Mouse (Mus musculus) heart, embryonic 15.5 days (tissue): ENCODE measurements around the gene Notum. TPM values are rescaled to one million over a fixed set of nuclear protein-coding genes. Genes with fewer than 3 reads are reported as not detected.

Source experiments
- ATAC-seq: fragments of 200-750 bp; cut with Nextera tagmentation; replicated peaks from 2 replicates; pipeline ENCODE4 v1.8.0; 2017; ENCODE audit warnings: low read depth, moderate TSS enrichment; ENCODE audit not compliant: insufficient number of reproducible peaks, insufficient read depth, low FRiP score
- H3K27ac ChIP-seq: fragments of 300-500 bp; sonication (generic); 2 replicates; pipeline ENCODE4 v1.5.1; 2015; ENCODE audit warnings: mild to moderate bottlenecking, inconsistent platforms
- H3K27me3 ChIP-seq: fragments of 300-500 bp; sonication (generic); 2 replicates; pipeline ENCODE4 v1.6.1; 2015; ENCODE audit warnings: inconsistent platforms
- H3K36me3 ChIP-seq: fragments of 300-500 bp; sonication (generic); 2 replicates; pipeline ENCODE4 v1.6.1; 2015; ENCODE audit warnings: mild to moderate bottlenecking, inconsistent platforms
- H3K4me1 ChIP-seq: fragments of 300-500 bp; sonication (generic); replicated peaks from 2 replicates; pipeline ENCODE4 v1.6.1; 2015; ENCODE audit warnings: inconsistent platforms
- H3K4me2 ChIP-seq: fragments of 300-500 bp; sonication (generic); 2 replicates; pipeline ENCODE4 v1.6.1; 2015; ENCODE audit warnings: inconsistent platforms, mild to moderate bottlenecking, moderate library complexity
- H3K4me3 ChIP-seq: fragments of 300-500 bp; sonication (generic); 2 replicates; pipeline ENCODE4 v1.5.1; 2015; ENCODE audit warnings: mild to moderate bottlenecking, inconsistent platforms
- H3K9ac ChIP-seq: fragments of 300-500 bp; sonication (generic); 2 replicates; pipeline ENCODE4 v1.6.1; 2015; ENCODE audit warnings: mild to moderate bottlenecking, inconsistent platforms
- H3K9me3 ChIP-seq: fragments of 300-500 bp; sonication (generic); replicated peaks from 2 replicates; pipeline ENCODE4 v1.6.1; 2016; ENCODE audit warnings: inconsistent platforms
- WGBS: fragments of 180-500 bp; shearing (Covaris S2); methylation state at CpG from one replicate; pipeline ENCODE4 v1.1.7; 2015; ENCODE audit warnings: mixed read lengths; 5-methylcytosine and 5-hydroxymethylcytosine counted together
- polyA plus RNA-seq: library from polyadenylated mRNA; unstranded; fragments of >200 nt; fragmentation: Nextera tagmentation; extraction: Ambion mirVana; gene quantifications from 2 replicates; pipeline ENCODE4 v1.2.1, GENCODE M21; 2015

The Notum gene
- 1.5 and 2.7 TPM in 2 replicates for polyA plus RNA-seq

DNA sequence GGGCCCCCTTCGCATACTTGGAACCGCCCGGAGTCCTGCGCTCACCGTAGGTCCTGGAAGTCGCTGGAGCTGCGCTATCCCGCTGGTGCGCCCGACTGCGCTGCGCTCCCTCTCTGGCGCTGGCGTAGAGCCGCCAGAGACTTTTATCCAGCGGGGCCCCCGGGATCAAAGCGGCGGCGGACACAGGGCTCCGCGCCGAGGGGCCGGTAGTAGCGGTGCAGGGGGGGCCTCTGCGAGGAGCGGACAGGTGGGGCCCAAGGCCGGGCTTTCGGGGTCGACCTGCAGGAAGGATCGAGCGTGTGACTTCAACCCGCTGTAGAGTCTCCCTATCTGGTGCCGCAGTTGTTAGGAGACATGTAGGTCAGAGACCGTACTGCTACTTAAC, at the start of gene Notum:
Gene Notum (minus strand): TSS at position 100 of the 385 bp plus-strand sequence.
- H3K4me3 ChIP-seq: peak within 1 kb of the TSS; percentile 52

DNA sequence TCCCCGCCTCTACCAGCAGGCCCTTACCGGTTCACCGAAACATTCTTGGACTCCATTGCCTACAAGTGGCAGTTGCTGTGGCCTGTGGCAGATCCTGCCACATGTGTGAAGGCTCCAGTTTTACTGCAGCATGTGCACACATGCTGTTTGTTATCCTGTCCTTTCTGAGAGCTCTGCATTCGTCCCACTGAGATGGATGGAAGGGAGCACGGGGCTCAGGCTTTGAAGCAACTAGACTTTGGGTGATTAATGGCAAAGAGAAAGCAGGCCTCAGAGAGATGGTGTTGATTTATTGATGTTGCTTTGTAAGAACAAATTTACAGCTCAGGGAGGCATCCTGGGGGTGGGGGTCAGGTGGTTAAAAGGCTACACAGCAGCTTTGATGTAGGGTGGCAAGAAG, 49.7 kb upstream of the Notum start:
- ATAC-seq: no peak
- Histone ChIP-seq H3K9ac (no peak overlapping the region), H3K27ac (no peak overlapping the region), H3K4me1 (peaks cover 35% of the 10 kb centered on the region), H3K36me3 (peaks cover 3% of the 10 kb centered on the region; the same call in 1 of the 2 replicates), H3K27me3 (no peaks in the 10 kb centered on the region), H3K4me2 (no peak overlapping the region), H3K4me3 (no peak overlapping the region), H3K9me3 (no peaks in the 10 kb centered on the region)
- 81% methylated on average over 5 of the region's 5 CpGs for WGBS

More for the DNA sequence above, at the start of gene Notum:
- WGBS: under 1% methylated on average over 35 of the region's 35 CpGs
- Histone ChIP-seq H3K36me3 (no peaks in the 10 kb centered on the region), H3K4me2 (peak within 1 kb of the TSS; percentile 89), H3K4me1 (peaks cover 25% of the 10 kb centered on the region), H3K9me3 (no peaks in the 10 kb centered on the region), H3K27ac (no peak within 1 kb of the TSS), H3K9ac (peak within 1 kb of the TSS; percentile 45), H3K27me3 (peaks cover 85% of the 10 kb centered on the region)
- peak; percentile 5; the same call in 1 of the 2 replicates for ATAC-seq

DNA sequence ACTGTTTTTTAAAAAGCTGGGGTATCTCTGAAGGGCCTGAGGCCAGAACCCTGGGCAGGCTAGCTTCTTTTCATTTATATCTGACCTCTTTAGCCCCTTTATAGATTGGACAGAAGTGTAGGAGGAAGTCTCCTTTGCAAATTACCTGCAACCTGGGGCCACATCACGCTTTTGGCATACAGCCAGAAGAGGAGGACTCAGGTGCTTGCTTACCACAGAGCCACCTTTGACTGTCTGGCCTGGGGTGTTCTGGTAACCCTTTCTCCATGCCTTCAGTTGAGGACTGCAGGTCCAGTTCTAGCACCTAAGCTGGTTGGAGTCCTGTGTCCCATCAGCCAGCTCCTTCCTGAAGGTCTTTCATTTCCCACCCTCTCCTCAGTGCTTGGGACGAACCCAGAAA, 48.6 kb upstream of the Notum start:
- 75% methylated on average over 2 of the region's 2 CpGs for WGBS
- ATAC-seq: no peak
- Histone ChIP-seq H3K27ac (no peak overlapping the region), H3K36me3 (peaks cover 3% of the 10 kb centered on the region; the same call in 1 of the 2 replicates), H3K4me3 (no peak overlapping the region), H3K27me3 (no peaks in the 10 kb centered on the region), H3K9me3 (no peaks in the 10 kb centered on the region), H3K4me1 (peaks cover 40% of the 10 kb centered on the region), H3K4me2 (no peak overlapping the region), H3K9ac (no peak overlapping the region)

DNA sequence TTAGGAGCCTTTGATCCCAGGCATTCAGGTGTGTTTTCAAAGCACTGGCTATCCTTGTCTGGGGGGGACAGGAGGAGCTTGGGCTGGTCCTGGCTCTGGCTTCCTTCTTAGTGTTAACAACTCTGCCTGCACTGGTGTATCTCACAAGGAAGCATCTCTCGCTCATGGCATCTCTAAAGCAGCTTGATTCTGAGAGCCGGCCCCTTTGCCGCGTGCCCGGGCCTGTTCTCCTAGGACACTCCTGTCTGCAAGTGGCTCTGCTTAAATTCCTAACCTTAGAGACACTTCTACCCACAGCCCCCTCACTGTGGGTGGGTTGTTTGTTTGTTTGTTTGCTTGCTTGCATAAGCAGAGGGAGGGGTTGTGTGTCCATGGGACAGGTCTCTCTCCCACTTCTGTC, 47.0 kb upstream of the Notum start:
- Histone ChIP-seq H3K27ac (peak overlapping the region; percentile 27; the same call in 1 of the 2 replicates), H3K9ac (no peak overlapping the region), H3K4me1 (peaks cover 47% of the 10 kb centered on the region), H3K4me3 (no peak overlapping the region), H3K27me3 (no peaks in the 10 kb centered on the region), H3K9me3 (no peaks in the 10 kb centered on the region), H3K36me3 (peaks cover 3% of the 10 kb centered on the region; the same call in 1 of the 2 replicates), H3K4me2 (no peak overlapping the region)
- no peak for ATAC-seq
- WGBS: 45% methylated on average over 5 of the region's 5 CpGs

GRCm38 (mm10) chr11:120707225-120707624, 46.2 kb upstream of the Notum start:
- no peaks in the 10 kb centered on the region for H3K9me3 ChIP-seq
- H3K9ac ChIP-seq: no peak overlapping the region
- ATAC-seq: no peak
- peaks cover 7% of the 10 kb centered on the region for H3K36me3 ChIP-seq
- WGBS: 26% methylated on average over 12 of the region's 12 CpGs
- H3K4me3 ChIP-seq: no peak overlapping the region
- no peak overlapping the region for H3K4me2 ChIP-seq
- H3K27ac ChIP-seq: no peak overlapping the region
- H3K4me1 ChIP-seq: peaks cover 41% of the 10 kb centered on the region
- H3K27me3 ChIP-seq: no peaks in the 10 kb centered on the region

DNA sequence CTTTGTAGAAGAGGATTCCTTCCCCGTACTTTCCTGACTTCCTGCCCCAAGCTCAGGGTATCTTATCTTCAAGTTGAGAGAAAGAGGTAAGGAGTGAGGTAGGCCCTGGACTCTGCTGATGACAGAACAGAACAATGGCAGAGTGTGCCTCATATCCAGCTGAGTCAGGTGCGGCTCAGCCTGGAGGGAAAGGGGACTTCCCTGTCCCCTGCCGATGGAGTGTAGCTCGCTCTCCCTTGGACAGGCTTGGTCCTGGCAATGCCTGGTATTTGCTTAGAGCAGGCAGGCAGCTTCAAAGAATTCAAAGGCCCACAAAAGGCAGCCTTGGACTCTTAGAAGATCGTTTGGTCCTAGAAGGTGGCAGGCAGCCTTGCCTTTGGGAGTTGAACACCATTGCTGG, 45.1 kb upstream of the Notum start:
- ATAC-seq: no peak
- no peak overlapping the region for H3K9ac ChIP-seq
- no peak overlapping the region for H3K4me2 ChIP-seq
- H3K27ac ChIP-seq: no peak overlapping the region
- 56% methylated on average over 5 of the region's 5 CpGs for WGBS
- H3K9me3 ChIP-seq: no peaks in the 10 kb centered on the region
- H3K4me1 ChIP-seq: peaks cover 41% of the 10 kb centered on the region
- peaks cover 8% of the 10 kb centered on the region for H3K36me3 ChIP-seq
- no peak overlapping the region for H3K4me3 ChIP-seq
- H3K27me3 ChIP-seq: no peaks in the 10 kb centered on the region

GRCm38 (mm10) chr11:120704486-120705325, 43.7 kb upstream of the Notum start:
- Histone ChIP-seq H3K4me3 (no peak overlapping the region), H3K4me2 (0 out of 2 replicates have a peak overlapping the region, but pooled peaks have one; percentile 2)
- 32% methylated on average over 8 of the region's 8 CpGs for WGBS

DNA sequence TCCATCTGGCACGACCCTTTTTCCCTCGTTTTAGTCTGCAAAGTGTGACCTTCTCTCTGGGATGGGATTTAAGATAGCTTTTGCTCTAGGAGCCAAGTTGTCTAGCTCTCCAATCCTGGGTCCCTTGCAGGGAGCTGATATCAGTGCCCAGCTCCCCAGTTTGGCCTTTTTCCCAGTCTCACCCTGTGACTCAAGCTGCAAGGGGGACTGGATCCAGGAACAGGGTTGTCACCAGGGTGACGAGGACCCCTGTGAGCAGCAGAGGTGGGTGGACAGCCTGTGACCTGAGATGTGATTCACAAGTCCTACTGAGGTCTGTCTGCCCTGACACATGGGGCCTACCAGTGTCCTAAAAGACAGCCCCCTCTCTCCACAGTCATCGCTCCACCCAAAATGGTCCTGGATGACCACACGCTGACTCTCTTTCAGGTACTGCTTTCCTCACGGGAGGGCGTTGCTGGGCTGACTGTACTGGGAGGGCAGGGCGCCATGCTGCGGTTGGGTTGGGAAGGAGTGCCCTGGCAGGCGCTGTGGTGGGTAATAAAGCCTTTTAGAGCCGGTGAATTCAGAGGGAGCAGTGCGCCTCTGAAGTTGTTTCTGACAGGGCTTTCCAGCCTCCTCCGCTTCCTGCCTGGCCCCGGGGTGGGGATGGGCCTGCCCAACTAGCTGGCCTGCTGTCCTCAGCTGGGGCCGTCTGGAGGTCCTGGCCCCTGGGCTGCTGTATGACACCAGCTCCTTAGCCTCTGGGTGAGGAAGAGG, 42.9 kb upstream of the Notum start:
- Histone ChIP-seq H3K4me1 (peaks cover 45% of the 10 kb centered on the region), H3K27ac (peak overlapping the region; percentile 77), H3K36me3 (peaks cover 5% of the 10 kb centered on the region; the same call in 1 of the 2 replicates), H3K27me3 (no peaks in the 10 kb centered on the region), H3K4me3 (no peak overlapping the region), H3K4me2 (0 out of 2 replicates have a peak overlapping the region, but pooled peaks have one; percentile 2), H3K9ac (peak overlapping the region; percentile 12; the same call in 1 of the 2 replicates), H3K9me3 (no peaks in the 10 kb centered on the region)
- 47% methylated on average over 15 of the region's 15 CpGs for WGBS
- ATAC-seq: 0 out of 2 replicates have a peak, but pooled peaks have one; percentile 24

More at GRCm38 (mm10) chr11:120704486-120705325, 43.7 kb upstream of the Notum start:
- Histone ChIP-seq H3K9me3 (no peaks in the 10 kb centered on the region), H3K4me1 (peaks cover 41% of the 10 kb centered on the region), H3K9ac (no peak overlapping the region; the same call in 1 of the 2 replicates), H3K27ac (peak overlapping the region; percentile 77), H3K36me3 (peaks cover 5% of the 10 kb centered on the region), H3K27me3 (no peaks in the 10 kb centered on the region)
- peak; percentile 18; the same call in 1 of the 2 replicates for ATAC-seq

DNA sequence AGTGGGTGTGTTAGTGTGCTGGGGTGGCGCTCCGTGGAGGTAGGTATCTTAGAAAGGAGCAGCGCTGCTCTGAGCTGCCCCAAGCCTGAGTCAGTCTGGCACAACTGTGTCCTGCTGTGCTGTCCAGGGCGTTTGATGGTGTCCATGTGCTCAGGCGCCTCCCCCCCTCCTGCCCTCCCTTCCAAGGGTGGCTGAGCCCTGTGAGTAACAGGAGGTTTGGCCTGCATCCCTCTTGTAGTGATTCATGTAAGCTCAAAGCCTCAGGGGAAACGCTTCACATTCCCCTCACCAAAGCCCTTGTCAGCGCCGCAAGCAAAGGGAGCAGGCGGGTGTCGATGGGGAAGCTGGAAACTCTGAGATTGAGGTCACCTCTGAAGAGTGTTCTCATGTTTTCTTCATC, 36.8 kb upstream of the Notum start:
- H3K27ac ChIP-seq: peak overlapping the region; percentile 69
- 33% methylated on average over 10 of the region's 10 CpGs for WGBS
- H3K9me3 ChIP-seq: no peaks in the 10 kb centered on the region
- no peak overlapping the region for H3K4me2 ChIP-seq
- H3K4me3 ChIP-seq: no peak overlapping the region
- peak overlapping the region; percentile 34; the same call in 1 of the 2 replicates for H3K9ac ChIP-seq
- peak; percentile 76 for ATAC-seq
- H3K27me3 ChIP-seq: no peaks in the 10 kb centered on the region
- H3K4me1 ChIP-seq: peaks cover 44% of the 10 kb centered on the region
- H3K36me3 ChIP-seq: peaks cover 5% of the 10 kb centered on the region; the same call in 1 of the 2 replicates

DNA sequence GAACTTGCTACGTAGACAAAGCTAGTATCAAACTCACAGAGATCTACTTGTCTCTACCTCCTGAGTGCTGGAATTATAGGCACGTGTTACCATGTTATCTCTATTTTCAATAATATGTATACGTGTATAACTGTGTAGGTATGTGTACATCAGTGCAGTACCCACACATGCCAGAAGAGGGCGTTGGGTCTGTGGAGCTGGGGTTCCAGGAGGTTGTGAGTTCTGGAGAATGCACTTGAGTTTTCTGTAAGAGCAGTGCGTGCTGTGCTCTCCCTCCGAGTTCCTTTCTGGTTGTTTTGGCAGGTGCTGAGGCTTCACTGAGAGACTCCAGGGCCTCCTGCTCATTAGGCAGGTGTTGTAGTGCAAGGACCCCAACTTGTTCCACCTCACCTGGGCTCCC, 35.6 kb upstream of the Notum start:
- no peaks in the 10 kb centered on the region for H3K9me3 ChIP-seq
- no peak overlapping the region for H3K27ac ChIP-seq
- H3K27me3 ChIP-seq: no peaks in the 10 kb centered on the region
- no peak overlapping the region for H3K4me2 ChIP-seq
- 90% methylated on average over 6 of the region's 6 CpGs for WGBS
- H3K9ac ChIP-seq: no peak overlapping the region
- H3K4me3 ChIP-seq: no peak overlapping the region
- ATAC-seq: no peak
- peaks cover 52% of the 10 kb centered on the region for H3K4me1 ChIP-seq
- no peaks in the 10 kb centered on the region for H3K36me3 ChIP-seq

DNA sequence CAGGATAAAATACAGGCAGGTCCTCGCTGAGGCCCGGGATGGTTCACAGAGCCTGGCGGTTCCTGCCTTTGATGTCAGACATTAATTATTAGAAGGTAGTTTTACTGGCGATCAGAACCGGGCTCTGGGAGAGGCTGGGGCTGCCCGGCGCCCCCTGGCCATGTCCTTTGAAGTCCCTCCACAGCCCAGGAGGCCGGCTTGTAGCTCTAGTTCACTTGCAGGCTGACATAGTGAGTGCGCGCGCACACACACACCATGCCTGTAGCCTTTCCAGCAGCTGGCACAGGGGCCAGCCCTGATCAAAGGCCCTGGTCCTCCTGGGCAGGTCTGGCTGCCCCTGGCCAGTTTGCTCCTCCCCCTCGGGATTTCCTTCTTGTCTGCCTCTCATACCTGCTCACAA, 34.7 kb upstream of the Notum start:
- Histone ChIP-seq H3K4me3 (no peak overlapping the region), H3K27me3 (no peaks in the 10 kb centered on the region), H3K9ac (no peak overlapping the region), H3K4me1 (peaks cover 52% of the 10 kb centered on the region), H3K27ac (peak overlapping the region; percentile 18; the same call in 1 of the 2 replicates), H3K4me2 (no peak overlapping the region), H3K9me3 (no peaks in the 10 kb centered on the region), H3K36me3 (no peaks in the 10 kb centered on the region)
- WGBS: 55% methylated on average over 12 of the region's 12 CpGs
- ATAC-seq: no peak
